Comparison of ENCODE assay signal across 9 mouse cellular contexts in the genomic region with DNA sequence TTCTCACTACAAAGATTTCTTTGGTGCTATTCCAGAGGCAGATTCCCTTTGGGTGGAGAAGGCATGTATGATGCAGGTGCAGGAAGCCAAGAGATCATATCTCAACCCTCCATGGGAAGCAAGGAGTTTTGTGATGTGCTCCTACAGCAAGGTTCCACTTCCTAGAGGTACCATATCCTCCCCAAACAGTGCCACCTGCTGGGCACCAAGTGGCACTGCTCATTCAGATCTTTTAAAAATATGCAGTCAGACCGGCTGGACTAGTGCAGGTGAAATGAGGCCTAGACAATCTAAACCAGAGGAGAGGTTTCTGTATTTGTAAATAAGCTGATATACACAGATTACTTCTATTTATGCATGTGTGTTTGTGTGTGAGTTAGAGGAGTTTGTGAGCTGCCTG. TPM values are rescaled to one million over a fixed set of nuclear protein-coding genes. Genes with fewer than 3 reads are reported as not detected.
A peak's percentile ranks its signal among the peaks of the same experiment; 100 is the strongest.
DNase-seq lines count a peak whose midpoint lies in the region; ATAC-seq and TF ChIP-seq lines count a peak whose summit lies in the region.
"Had no signal": no experiment of that assay in that cellular context is flagged by ENCODE, and none has a peak within 500 bp of the region (broad histone marks: within the 10 kb centered on the region; RNA-seq: fewer than 3 reads in every experiment).

No protein-coding gene starts in this region.

- ATAC-seq in kidney, embryonic 16.5 days (ENCODE audit: low FRiP score, low TSS enrichment): no peak
- no peak for ATAC-seq in midbrain, postnatal 0 days (ENCODE audit: low FRiP score)

- H3K27me3 ChIP-seq in kidney, embryonic 16.5 days (ENCODE audit: insufficient read depth, low read length): no peaks in the 10 kb centered on the region
- no peaks in the 10 kb centered on the region for H3K27me3 ChIP-seq in MEL (ENCODE audit: control insufficient read depth in 1 of 2, insufficient read depth in 2 of 2, low read length in 2 of 2)
- H3K27me3 ChIP-seq in midbrain, postnatal 0 days (ENCODE audit: insufficient read depth, low read length): no peaks in the 10 kb centered on the region

- DNase-seq in kidney, adult 11 months: peak; percentile 18
- peak; percentile 42 for DNase-seq in MEL (ENCODE audit: low read depth, low spot score)
- DNase-seq in c-Kit-positive CD71-positive TER-119-negative erythroid progenitor cells, embryonic 14.5 days (ENCODE audit: low read depth): peak; percentile 9
- peak; percentile 62 for DNase-seq in kidney, postnatal 10 days
- peak; percentile 46 for DNase-seq in midbrain, postnatal 0 days (ENCODE audit: low spot score)
- DNase-seq in ovary, adult 18-20 months (ENCODE audit: low spot score): no peak
- no peak for DNase-seq in cerebellum, adult 8-10 months

- 74% methylated on average over 1 of the region's 1 CpGs for WGBS in kidney, embryonic 16.5 days
- WGBS in midbrain, postnatal 0 days: 66% methylated on average over 1 of the region's 1 CpGs

- no peak for TF ChIP-seq POLR2A in MEL (IDR thresholded peaks at IDR 0.05; ENCODE audit: control insufficient read depth in 1 of 2, insufficient read depth in 1 of 2, low read depth in 1 of 2, low read length in 2 of 2, poor library complexity in 1 of 2)

- no peaks in the 10 kb centered on the region for H3K79me2 ChIP-seq in MEL (ENCODE audit: control insufficient read depth, insufficient read depth, low read length, poor library complexity)

- no peak for TF ChIP-seq EP300 in MEL (IDR thresholded peaks at IDR 0.05; ENCODE audit: low read depth in 1 of 2, low read length in 2 of 2)

- TF ChIP-seq RAD21 in MEL (IDR thresholded peaks at IDR 0.05; ENCODE audit: low read depth, low read length): peak; percentile 16

- H3K9ac ChIP-seq in kidney, embryonic 16.5 days (replicated peaks; ENCODE audit: low read length): no peak overlapping the region
- no peak overlapping the region for H3K9ac ChIP-seq in MEL (ENCODE audit: control insufficient read depth, low read depth, low read length, poor library complexity, severe bottlenecking)
- H3K9ac ChIP-seq in midbrain, postnatal 0 days (replicated peaks; ENCODE audit: low read length, poor library complexity, severe bottlenecking): no peak overlapping the region

- no peak overlapping the region for H3K4me3 ChIP-seq in kidney, embryonic 16.5 days (ENCODE audit: low read length)
- no peak overlapping the region for H3K4me3 ChIP-seq in MEL (ENCODE audit: control insufficient read depth in 1 of 2, insufficient read depth in 1 of 2, low read depth in 2 of 2, low read length in 2 of 2)
- H3K4me3 ChIP-seq in midbrain, postnatal 0 days (ENCODE audit: low read depth, low read length): no peak overlapping the region
- H3K4me3 ChIP-seq: erythroblast, embryonic 14.5 days had no signal

- peak; percentile 33 to 62 (median 62); a peak in 5 of 6 replicates for TF ChIP-seq CTCF in MEL (IDR thresholded peaks at IDR 0.05 in 2 of 3, conservative IDR thresholded peaks at IDR 0.05 in 1 of 3; ENCODE audit: control insufficient read depth in 1 of 3, insufficient read depth in 1 of 3, low read depth in 2 of 3, low read length in 3 of 3, poor library complexity in 1 of 3, severe bottlenecking in 1 of 3)
- TF ChIP-seq CTCF in midbrain, postnatal 0 days (IDR thresholded peaks at IDR 0.05): peak; percentile 78

- H3K36me3 ChIP-seq in kidney, embryonic 16.5 days (ENCODE audit: insufficient read depth, low read length): no peaks in the 10 kb centered on the region
- H3K36me3 ChIP-seq in MEL (ENCODE audit: control insufficient read depth in 1 of 2, insufficient read depth in 2 of 2, low read length in 2 of 2): no peaks in the 10 kb centered on the region
- no peaks in the 10 kb centered on the region for H3K36me3 ChIP-seq in midbrain, postnatal 0 days (ENCODE audit: insufficient read depth, low read length)

- H3K9me3 ChIP-seq in kidney, embryonic 16.5 days (ENCODE audit: low read length): no peaks in the 10 kb centered on the region
- no peaks in the 10 kb centered on the region for H3K9me3 ChIP-seq in MEL (replicated peaks; ENCODE audit: insufficient read depth, low read length)
- no peaks in the 10 kb centered on the region for H3K9me3 ChIP-seq in midbrain, postnatal 0 days (ENCODE audit: low read length)

- no peak overlapping the region for H3K27ac ChIP-seq in kidney, embryonic 16.5 days (ENCODE audit: low read length)
- H3K27ac ChIP-seq in MEL (ENCODE audit: control insufficient read depth, low read depth, low read length): no peak overlapping the region
- no peak overlapping the region for H3K27ac ChIP-seq in midbrain, postnatal 0 days (ENCODE audit: low read depth, low read length)

- 0 out of 2 replicates have a peak, but pooled peaks cover 8% of the 10 kb centered on the region for H3K4me1 ChIP-seq in kidney, embryonic 16.5 days (ENCODE audit: insufficient read depth, low read length)
- H3K4me1 ChIP-seq in MEL (ENCODE audit: control insufficient read depth in 1 of 2, insufficient read depth in 2 of 2, low read length in 2 of 2): no peaks in the 10 kb centered on the region
- H3K4me1 ChIP-seq in midbrain, postnatal 0 days (ENCODE audit: insufficient read depth, low read length): peaks cover 3% of the 10 kb centered on the region; the same call in 1 of the 2 replicates

- H3K4me2 ChIP-seq in kidney, embryonic 16.5 days (replicated peaks; ENCODE audit: low read depth, low read length): no peak overlapping the region
- H3K4me2 ChIP-seq in midbrain, postnatal 0 days (ENCODE audit: low read depth, low read length, poor library complexity, severe bottlenecking): no peak overlapping the region

TF ChIP-seq in MEL, 35 proteins besides CTCF, POLR2A, EP300 and RAD21:
- TF ChIP-seq SMC3 (IDR thresholded peaks at IDR 0.05; ENCODE audit: low read depth, low read length): peak; percentile 64
- no peak for TF ChIP-seq POLR2AphosphoS5 (IDR thresholded peaks at IDR 0.05; ENCODE audit: borderline replicate concordance, low read depth, low read length)

RNA-seq across cellular contexts. Expression of a gene that starts 35.3 kb away (rescaled TPM):
- polyA plus RNA-seq in kidney, embryonic 16.5 days (2015; fragmentation: Nextera tagmentation; extraction: Ambion mirVana): 3.0 and 3.5 TPM in 2 replicates
- not detected in 2 replicates for total RNA-seq in MEL (2012; rRNA removed)
- polyA plus RNA-seq in MEL (2012; ENCODE audit: insufficient read depth in 1 of 2, insufficient read length in 2 of 2, low read depth in 1 of 2, low replicate concordance in 2 of 2, missing spikeins in 1 of 2): not detected
- total RNA-seq in midbrain, postnatal 0 days (2014; rRNA removed): 40.4 and 40.7 TPM in 2 replicates
- polyA plus RNA-seq in midbrain, postnatal 0 days (2015; fragmentation: Nextera tagmentation; extraction: Ambion mirVana): 18.3 and 19.1 TPM in 2 replicates
- polyA plus RNA-seq: erythroblast, embryonic 14.5 days had no signal

Comparison
In these comparisons a context has a peak if more than half of its experiments do, and no peak if none do; other contexts are left out.
1. DNase-seq: peak in kidney, adult 11 months (single experiment), MEL (single experiment), c-Kit-positive CD71-positive TER-119-negative erythroid progenitor cells, embryonic 14.5 days (single experiment), kidney, postnatal 10 days (single experiment) and midbrain, postnatal 0 days (single experiment); none in ovary, adult 18-20 months (single experiment) and cerebellum, adult 8-10 months (single experiment).